ENCODE assay signal across 20 mouse cellular contexts in the genomic region with DNA sequence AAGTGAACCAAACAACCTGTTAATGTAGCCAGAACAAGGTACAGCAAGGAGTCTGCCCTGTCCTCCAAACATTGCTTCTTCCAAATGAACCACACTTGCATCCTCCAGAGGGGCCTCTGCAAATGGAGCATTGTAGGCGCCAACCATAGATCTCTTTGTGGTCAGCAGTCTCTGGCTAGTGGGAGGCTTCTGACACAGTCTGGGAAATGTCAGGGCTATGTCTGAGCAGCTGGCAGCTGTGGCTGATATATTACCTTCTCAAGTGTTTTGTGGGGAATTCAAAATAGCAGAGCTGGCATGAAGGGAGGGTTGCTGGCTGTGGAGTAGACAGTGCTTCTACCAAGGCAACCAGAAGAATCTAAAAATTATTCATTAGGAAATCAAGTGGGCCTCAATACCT. TPM values are rescaled to one million over a fixed set of nuclear protein-coding genes. Genes with fewer than 3 reads are reported as not detected.
DNase-seq lines count a peak whose midpoint lies in the region; ATAC-seq and TF ChIP-seq lines count a peak whose summit lies in the region.
"Had no signal": no experiment of that assay in that cellular context is flagged by ENCODE, and none has a peak within 500 bp of the region (broad histone marks: within the 10 kb centered on the region; RNA-seq: fewer than 3 reads in every experiment).

No protein-coding gene starts in this region.

- TF ChIP-seq CTCF in left cerebral cortex, adult 2 months (IDR thresholded peaks at IDR 0.05) = no peak

- intact Hi-C loops in left cerebral cortex, adult 2 months (cut with DNase I) = no loop called here

- no peak for ATAC-seq in heart, embryonic 13.5 days (ENCODE audit: extremely low read depth, insufficient number of reproducible peaks, low FRiP score, low TSS enrichment)
- ATAC-seq in neural tube, embryonic 13.5 days (ENCODE audit: low read depth) = no peak
- ATAC-seq: forebrain, postnatal 0 days had no signal

- H3K27ac ChIP-seq in heart, embryonic 13.5 days (replicated peaks) = peak overlapping the region; percentile 74
- peak overlapping the region; percentile 23; the same call in 1 of the 2 replicates for H3K27ac ChIP-seq in neural tube, embryonic 13.5 days (replicated peaks)
- H3K27ac ChIP-seq in left cerebral cortex, adult 2 months = no peak overlapping the region
- H3K27ac ChIP-seq: heart, adult 2 months; limb, embryonic 12.5 days; liver, embryonic 15.5 days; midbrain, embryonic 12.5 days had no signal

- H3K4me2 ChIP-seq in heart, embryonic 13.5 days = peak overlapping the region; percentile 24
- no peak overlapping the region for H3K4me2 ChIP-seq in neural tube, embryonic 13.5 days
- H3K4me2 ChIP-seq: limb, embryonic 12.5 days; liver, embryonic 15.5 days; midbrain, embryonic 12.5 days had no signal

- peaks cover 44% of the 10 kb centered on the region for H3K4me1 ChIP-seq in heart, embryonic 13.5 days
- no peaks in the 10 kb centered on the region for H3K4me1 ChIP-seq in neural tube, embryonic 13.5 days (replicated peaks)
- H3K4me1 ChIP-seq: midbrain, embryonic 12.5 days had no signal

- H3K9me3 ChIP-seq in heart, embryonic 13.5 days = no peaks in the 10 kb centered on the region
- H3K9me3 ChIP-seq in neural tube, embryonic 13.5 days = no peaks in the 10 kb centered on the region
- H3K9me3 ChIP-seq: limb, embryonic 12.5 days; liver, embryonic 15.5 days; midbrain, embryonic 12.5 days had no signal

- H3K4me3 ChIP-seq in heart, embryonic 13.5 days = no peak overlapping the region
- H3K4me3 ChIP-seq in neural tube, embryonic 13.5 days = no peak overlapping the region
- no peak overlapping the region for H3K4me3 ChIP-seq in left cerebral cortex, adult 2 months
- H3K4me3 ChIP-seq: heart, adult 2 months; limb, embryonic 12.5 days; liver, embryonic 15.5 days; midbrain, embryonic 12.5 days had no signal

- H3K27me3 ChIP-seq in heart, embryonic 13.5 days (replicated peaks) = no peaks in the 10 kb centered on the region
- no peaks in the 10 kb centered on the region for H3K27me3 ChIP-seq in neural tube, embryonic 13.5 days
- H3K27me3 ChIP-seq: limb, embryonic 12.5 days; liver, embryonic 15.5 days; midbrain, embryonic 12.5 days had no signal

- H3K36me3 ChIP-seq in heart, embryonic 13.5 days = no peaks in the 10 kb centered on the region
- no peaks in the 10 kb centered on the region for H3K36me3 ChIP-seq in neural tube, embryonic 13.5 days
- H3K36me3 ChIP-seq: limb, embryonic 12.5 days; liver, embryonic 15.5 days; midbrain, embryonic 12.5 days had no signal

- 23% methylated on average over 1 of the region's 1 CpGs for WGBS in heart, embryonic 13.5 days
- 72% methylated on average over 1 of the region's 1 CpGs for WGBS in neural tube, embryonic 13.5 days

- H3K9ac ChIP-seq in heart, embryonic 13.5 days = no peak overlapping the region
- H3K9ac ChIP-seq in neural tube, embryonic 13.5 days = no peak overlapping the region
- H3K9ac ChIP-seq: forebrain, postnatal 0 days; limb, embryonic 12.5 days; liver, embryonic 15.5 days; midbrain, embryonic 12.5 days had no signal

- no peak for DNase-seq in heart, adult 18-20 months
- DNase-seq in neural tube, embryonic 10.5 days (ENCODE audit: extremely low spot score, low spot score) = no peak
- DNase-seq in forelimb bud, embryonic 11.5 days (ENCODE audit: low read depth, low spot score) = peak; percentile 10
- no peak for DNase-seq in left cerebral cortex, adult 2 months (ENCODE audit: extremely low spot score in 1 of 2, low spot score in 2 of 2)
- DNase-seq in testis, postnatal 10 days (ENCODE audit: low spot score) = no peak
- DNase-seq: cerebellum, postnatal 10 days; forebrain, postnatal 0 days; heart, adult 2 months; lung, postnatal 14 days; thymus, postnatal 25 days had no signal

RNA-seq across cellular contexts. Expression of gene Slc17a4, which starts 1.3 kb away (rescaled TPM):
- not detected in 2 replicates for polyA plus RNA-seq in heart, embryonic 13.5 days (2015; fragmentation: Nextera tagmentation; extraction: Ambion mirVana)
- not detected for total RNA-seq in heart, adult 18-20 months (2021)
- 0.08 and 0.13 TPM in 2 replicates for polyA plus RNA-seq in neural tube, embryonic 13.5 days (2015; fragmentation: Nextera tagmentation; extraction: Ambion mirVana)
- total RNA-seq in left cerebral cortex, adult 2 months (2021) = not detected
- total RNA-seq: forebrain, postnatal 0 days; heart, adult 2 months; left cerebral cortex, adult 18-20 months had no signal
- polyA plus RNA-seq: forebrain, postnatal 0 days; heart, adult 2 months; limb, embryonic 12.5 days; midbrain, embryonic 12.5 days had no signal

RNA-seq across cellular contexts. Expression of gene Hist1h2ba, which starts 17.8 kb away (rescaled TPM):
- not detected in 2 replicates for polyA plus RNA-seq in heart, embryonic 13.5 days (2015; fragmentation: Nextera tagmentation; extraction: Ambion mirVana)
- total RNA-seq in heart, adult 18-20 months (2021) = not detected
- polyA plus RNA-seq in neural tube, embryonic 13.5 days (2015; fragmentation: Nextera tagmentation; extraction: Ambion mirVana) = not detected in 2 replicates
- not detected for total RNA-seq in left cerebral cortex, adult 2 months (2021)
- total RNA-seq: forebrain, postnatal 0 days; heart, adult 2 months; left cerebral cortex, adult 18-20 months had no signal
- polyA plus RNA-seq: forebrain, postnatal 0 days; heart, adult 2 months; intestine, embryonic 14.5 days; large intestine, adult 2 months; limb, embryonic 12.5 days; liver, embryonic 15.5 days; midbrain, embryonic 12.5 days; small intestine, adult 2 months; stomach, embryonic 16.5 days had no signal

RNA-seq across cellular contexts. Expression of gene Hist1h2aa, which starts 18.1 kb away (rescaled TPM):
- polyA plus RNA-seq in heart, embryonic 13.5 days (2015; fragmentation: Nextera tagmentation; extraction: Ambion mirVana) = not detected in 2 replicates
- not detected for total RNA-seq in heart, adult 18-20 months (2021)
- polyA plus RNA-seq in neural tube, embryonic 13.5 days (2015; fragmentation: Nextera tagmentation; extraction: Ambion mirVana) = not detected in 2 replicates
- not detected for total RNA-seq in left cerebral cortex, adult 2 months (2021)
- total RNA-seq: forebrain, postnatal 0 days; heart, adult 2 months; left cerebral cortex, adult 18-20 months had no signal
- polyA plus RNA-seq: forebrain, postnatal 0 days; heart, adult 2 months; intestine, embryonic 14.5 days; large intestine, adult 2 months; limb, embryonic 12.5 days; liver, embryonic 15.5 days; midbrain, embryonic 12.5 days; small intestine, adult 2 months; stomach, embryonic 16.5 days had no signal

RNA-seq across cellular contexts. Expression of gene Slc17a1, which starts 48.6 kb away (rescaled TPM):
- not detected in 2 replicates for polyA plus RNA-seq in heart, embryonic 13.5 days (2015; fragmentation: Nextera tagmentation; extraction: Ambion mirVana)
- total RNA-seq in heart, adult 18-20 months (2021) = not detected
- polyA plus RNA-seq in neural tube, embryonic 13.5 days (2015; fragmentation: Nextera tagmentation; extraction: Ambion mirVana) = not detected in 2 replicates
- total RNA-seq in left cerebral cortex, adult 2 months (2021) = not detected
- total RNA-seq: forebrain, postnatal 0 days; heart, adult 2 months; left cerebral cortex, adult 18-20 months had no signal
- polyA plus RNA-seq: forebrain, postnatal 0 days; heart, adult 2 months; large intestine, adult 2 months; limb, embryonic 12.5 days; midbrain, embryonic 12.5 days; small intestine, adult 2 months had no signal
